Mouse (Mus musculus): ENCODE measurements around the gene Rnf135. TPM values are rescaled to one million over a fixed set of nuclear protein-coding genes. Genes with fewer than 3 reads are reported as not detected.

Gene Rnf135
- polyA plus RNA-seq, 1 experiment from 2014 or later: 2.0 TPM

GRCm38 (mm10) chr11:80155541-80155940 lies 28.1 kb upstream of the Rnf135 start:
- Histone ChIP-seq H3K27me3 (ENCODE audit: control insufficient read depth, insufficient read depth, low read length) (peaks cover 18% of the 10 kb centered on the region), H3K4me1 (ENCODE audit: control insufficient read depth, insufficient read depth, low read length) (no peaks in the 10 kb centered on the region), H3K9ac (replicated peaks; ENCODE audit: low read depth, low read length) (no peak overlapping the region), H3K36me3 (ENCODE audit: control insufficient read depth, insufficient read depth, low read length) (no peaks in the 10 kb centered on the region), H3K27ac (ENCODE audit: low read depth, low read length) (no peak overlapping the region), H3K4me3 (ENCODE audit: low read depth, low read length) (no peak overlapping the region), H3K4me2 (ENCODE audit: low read depth, low read length) (no peak overlapping the region), H3K9me3 (ENCODE audit: control insufficient read depth, low read length) (no peaks in the 10 kb centered on the region)
- WGBS: 87% methylated on average over 8 of the region's 8 CpGs
- no peak for ATAC-seq (ENCODE audit: low read depth)

DNA sequence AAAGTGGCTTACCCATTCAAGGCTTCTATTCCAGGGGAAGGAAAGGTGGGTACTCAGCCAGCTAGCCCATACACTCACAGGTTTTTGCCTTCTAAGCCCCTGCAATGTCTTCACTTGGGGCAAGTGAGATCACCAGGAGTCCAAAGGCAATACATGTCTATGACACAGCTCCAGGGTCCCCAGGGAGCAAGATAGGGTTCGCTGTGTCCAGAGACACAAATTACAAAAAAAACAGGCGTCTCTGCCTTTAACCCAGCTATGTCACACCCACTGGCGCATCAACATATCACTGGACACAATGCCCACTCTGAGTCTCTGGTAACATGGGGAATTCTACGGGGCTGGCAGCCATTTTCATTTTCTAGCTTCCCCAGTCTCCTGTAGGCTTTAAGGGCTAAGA lies 27.7 kb upstream of the Rnf135 start:
- H3K4me1 ChIP-seq (ENCODE audit: control insufficient read depth, insufficient read depth, low read length): no peaks in the 10 kb centered on the region
- no peak for ATAC-seq (ENCODE audit: low read depth)
- H3K4me3 ChIP-seq (ENCODE audit: low read depth, low read length): no peak overlapping the region
- H3K9ac ChIP-seq (replicated peaks; ENCODE audit: low read depth, low read length): no peak overlapping the region
- 84% methylated on average over 4 of the region's 4 CpGs for WGBS
- H3K4me2 ChIP-seq (ENCODE audit: low read depth, low read length): no peak overlapping the region
- H3K36me3 ChIP-seq (ENCODE audit: control insufficient read depth, insufficient read depth, low read length): no peaks in the 10 kb centered on the region
- H3K9me3 ChIP-seq (ENCODE audit: control insufficient read depth, low read length): no peaks in the 10 kb centered on the region
- no peak overlapping the region for H3K27ac ChIP-seq (ENCODE audit: low read depth, low read length)
- H3K27me3 ChIP-seq (ENCODE audit: control insufficient read depth, insufficient read depth, low read length): peaks cover 18% of the 10 kb centered on the region

DNA sequence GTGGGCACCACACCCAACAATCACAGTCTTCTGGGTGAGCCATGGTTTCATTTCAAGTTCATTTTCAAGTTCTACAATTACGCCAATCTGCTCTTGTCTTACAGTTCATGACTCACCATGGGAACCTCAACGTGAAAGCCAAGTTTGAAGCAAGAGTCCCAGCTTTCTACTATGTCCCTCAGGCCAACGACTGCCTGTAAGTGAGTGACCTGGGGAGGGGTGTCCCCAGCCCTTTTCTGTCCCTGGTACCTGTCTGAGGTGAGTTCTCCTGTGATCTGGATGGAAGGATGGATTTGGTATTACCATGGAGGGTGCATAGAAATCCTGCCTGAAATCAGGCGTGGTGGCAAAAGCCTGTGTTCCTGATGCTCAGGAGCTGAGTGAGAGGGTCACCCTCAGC lies 26.8 kb upstream of the Rnf135 start:
- no peak for ATAC-seq (ENCODE audit: low read depth)
- Histone ChIP-seq H3K4me3 (ENCODE audit: low read depth, low read length) (no peak overlapping the region), H3K9ac (replicated peaks; ENCODE audit: low read depth, low read length) (no peak overlapping the region), H3K36me3 (ENCODE audit: control insufficient read depth, insufficient read depth, low read length) (no peaks in the 10 kb centered on the region), H3K9me3 (ENCODE audit: control insufficient read depth, low read length) (no peaks in the 10 kb centered on the region), H3K4me2 (ENCODE audit: low read depth, low read length) (no peak overlapping the region), H3K27ac (ENCODE audit: low read depth, low read length) (no peak overlapping the region), H3K27me3 (ENCODE audit: control insufficient read depth, insufficient read depth, low read length) (peaks cover 18% of the 10 kb centered on the region), H3K4me1 (ENCODE audit: control insufficient read depth, insufficient read depth, low read length) (no peaks in the 10 kb centered on the region)
- WGBS: 86% methylated on average over 4 of the region's 4 CpGs

DNA sequence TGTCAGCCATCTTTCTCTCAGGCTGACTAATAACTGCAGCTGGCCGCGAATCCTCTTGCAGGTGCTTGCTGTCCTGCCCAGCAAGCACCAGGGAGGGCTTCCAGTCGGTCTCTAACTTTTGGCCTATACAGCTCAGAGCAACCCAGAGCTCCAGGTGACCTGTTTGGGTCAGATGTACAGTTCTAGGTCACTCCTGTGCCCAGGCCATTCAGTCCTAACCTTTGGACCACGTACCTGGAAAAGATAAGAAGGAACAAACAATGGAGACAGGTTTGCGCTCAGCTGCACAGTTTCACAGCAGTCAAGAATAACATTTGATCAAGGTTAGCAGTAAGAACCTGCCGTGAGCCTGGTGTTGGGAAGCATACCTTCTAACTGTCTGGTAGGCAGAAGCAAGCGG lies 24.6 kb upstream of the Rnf135 start:
- no peak for ATAC-seq (ENCODE audit: low read depth)
- H3K4me3 ChIP-seq (ENCODE audit: low read depth, low read length): no peak overlapping the region
- no peaks in the 10 kb centered on the region for H3K36me3 ChIP-seq (ENCODE audit: control insufficient read depth, insufficient read depth, low read length)
- H3K27me3 ChIP-seq (ENCODE audit: control insufficient read depth, insufficient read depth, low read length): peaks cover 13% of the 10 kb centered on the region
- no peak overlapping the region for H3K9ac ChIP-seq (replicated peaks; ENCODE audit: low read depth, low read length)
- WGBS: 89% methylated on average over 7 of the region's 7 CpGs
- H3K9me3 ChIP-seq (ENCODE audit: control insufficient read depth, low read length): no peaks in the 10 kb centered on the region
- H3K27ac ChIP-seq (ENCODE audit: low read depth, low read length): no peak overlapping the region
- no peak overlapping the region for H3K4me2 ChIP-seq (ENCODE audit: low read depth, low read length)
- H3K4me1 ChIP-seq (ENCODE audit: control insufficient read depth, insufficient read depth, low read length): no peaks in the 10 kb centered on the region

DNA sequence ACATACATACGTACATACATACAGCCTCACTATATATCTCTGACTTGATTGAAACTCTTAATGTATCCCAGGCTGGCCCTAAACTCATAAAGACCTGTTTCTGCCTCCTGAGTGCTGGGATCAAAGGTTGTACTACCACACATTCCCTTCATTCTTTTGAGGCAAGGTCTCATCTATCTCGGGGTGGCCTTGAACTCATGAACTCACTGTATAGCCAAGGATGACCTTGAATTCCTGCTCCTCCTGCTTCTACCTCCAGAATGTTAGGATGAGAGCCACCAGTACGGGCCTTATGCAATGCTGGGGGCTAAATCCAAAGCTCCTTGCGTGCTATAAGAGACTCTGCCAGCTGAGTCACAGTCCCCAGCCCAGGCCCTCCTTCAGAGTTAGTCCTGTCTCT lies 22.6 kb upstream of the Rnf135 start:
- WGBS: 80% methylated on average over 4 of the region's 4 CpGs
- Histone ChIP-seq H3K4me3 (ENCODE audit: low read depth, low read length) (no peak overlapping the region), H3K4me1 (ENCODE audit: control insufficient read depth, insufficient read depth, low read length) (no peaks in the 10 kb centered on the region), H3K9ac (replicated peaks; ENCODE audit: low read depth, low read length) (no peak overlapping the region), H3K27me3 (ENCODE audit: control insufficient read depth, insufficient read depth, low read length) (peaks cover under 1% of the 10 kb centered on the region; the same call in 1 of the 2 replicates), H3K36me3 (ENCODE audit: control insufficient read depth, insufficient read depth, low read length) (no peaks in the 10 kb centered on the region), H3K4me2 (ENCODE audit: low read depth, low read length) (no peak overlapping the region), H3K9me3 (ENCODE audit: control insufficient read depth, low read length) (no peaks in the 10 kb centered on the region), H3K27ac (ENCODE audit: low read depth, low read length) (no peak overlapping the region)
- no peak for ATAC-seq (ENCODE audit: low read depth)

DNA sequence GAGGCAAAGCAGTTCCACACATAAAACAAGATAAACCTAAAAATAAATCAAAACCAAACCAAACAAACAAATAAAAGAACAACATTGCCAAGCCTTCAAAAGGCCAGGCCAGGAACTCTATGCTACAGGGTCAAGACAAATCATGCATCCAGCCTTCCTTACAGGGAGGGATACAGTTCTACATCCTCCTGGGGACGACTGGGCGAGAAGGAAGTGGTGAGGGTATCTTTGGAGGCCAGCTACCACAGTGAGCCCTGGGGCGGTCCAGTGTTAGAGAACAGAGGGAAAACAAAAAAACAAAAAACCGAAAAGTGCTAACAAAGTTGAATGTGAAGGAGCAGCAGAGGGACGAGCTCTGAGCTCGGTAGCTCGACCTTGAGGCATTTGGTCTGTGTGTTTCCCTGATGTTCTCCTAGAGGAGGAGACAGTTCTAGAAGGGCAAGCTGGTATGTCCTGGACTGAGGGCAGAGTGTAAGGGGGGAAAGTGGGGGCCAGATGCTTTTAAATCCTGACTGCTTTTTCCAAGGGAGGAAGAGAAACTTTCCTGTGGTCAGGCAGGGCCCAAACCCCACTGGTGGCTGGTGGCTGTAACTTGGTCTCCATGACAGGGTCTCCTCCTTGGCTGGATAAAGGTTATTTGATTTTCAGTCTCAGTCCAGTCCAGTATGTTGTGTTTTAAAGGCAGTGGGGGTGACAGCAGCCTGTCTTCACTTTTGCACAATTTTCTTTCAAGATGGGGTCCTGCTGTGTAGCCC lies 20.1 kb upstream of the Rnf135 start:
- no peak overlapping the region for H3K4me3 ChIP-seq (ENCODE audit: low read depth, low read length)
- H3K36me3 ChIP-seq (ENCODE audit: control insufficient read depth, insufficient read depth, low read length): no peaks in the 10 kb centered on the region
- no peaks in the 10 kb centered on the region for H3K27me3 ChIP-seq (ENCODE audit: control insufficient read depth, insufficient read depth, low read length)
- no peak overlapping the region for H3K4me2 ChIP-seq (ENCODE audit: low read depth, low read length)
- no peak overlapping the region for H3K9ac ChIP-seq (replicated peaks; ENCODE audit: low read depth, low read length)
- H3K9me3 ChIP-seq (ENCODE audit: control insufficient read depth, low read length): no peaks in the 10 kb centered on the region
- H3K4me1 ChIP-seq (ENCODE audit: control insufficient read depth, insufficient read depth, low read length): no peaks in the 10 kb centered on the region
- H3K27ac ChIP-seq (ENCODE audit: low read depth, low read length): no peak overlapping the region
- ATAC-seq (ENCODE audit: low read depth): no peak
- WGBS: 70% methylated on average over 7 of the region's 7 CpGs

GRCm38 (mm10) chr11:80164224-80164623 lies 19.4 kb upstream of the Rnf135 start:
- H3K4me2 ChIP-seq (ENCODE audit: low read depth, low read length): no peak overlapping the region
- no peak overlapping the region for H3K27ac ChIP-seq (ENCODE audit: low read depth, low read length)
- H3K36me3 ChIP-seq (ENCODE audit: control insufficient read depth, insufficient read depth, low read length): no peaks in the 10 kb centered on the region
- H3K4me3 ChIP-seq (ENCODE audit: low read depth, low read length): no peak overlapping the region
- H3K27me3 ChIP-seq (ENCODE audit: control insufficient read depth, insufficient read depth, low read length): no peaks in the 10 kb centered on the region
- H3K9ac ChIP-seq (replicated peaks; ENCODE audit: low read depth, low read length): no peak overlapping the region
- H3K9me3 ChIP-seq (ENCODE audit: control insufficient read depth, low read length): no peaks in the 10 kb centered on the region
- H3K4me1 ChIP-seq (ENCODE audit: control insufficient read depth, insufficient read depth, low read length): no peaks in the 10 kb centered on the region
- 63% methylated on average over 2 of the region's 2 CpGs for WGBS
- ATAC-seq (ENCODE audit: low read depth): no peak

DNA sequence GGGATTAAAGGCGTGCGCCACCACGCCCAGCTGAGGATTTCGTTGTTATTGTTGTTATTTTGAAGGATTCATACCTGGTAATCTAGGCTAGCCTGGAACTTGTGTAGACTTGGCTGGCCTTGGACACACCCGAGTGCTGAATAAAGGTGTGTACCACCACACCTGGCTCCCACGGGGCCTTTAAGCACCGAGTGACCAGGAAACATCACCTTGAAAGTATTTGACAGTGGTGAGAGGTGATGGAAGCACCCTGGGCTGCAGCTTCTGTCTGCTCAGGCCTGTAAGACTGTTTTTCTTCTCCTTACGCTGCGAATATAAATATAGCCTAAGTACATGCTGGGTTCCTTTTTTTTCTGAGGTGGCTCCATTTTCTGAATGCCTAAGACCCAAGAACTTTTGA lies 15.5 kb upstream of the Rnf135 start:
- no peaks in the 10 kb centered on the region for H3K4me1 ChIP-seq (ENCODE audit: control insufficient read depth, insufficient read depth, low read length)
- WGBS: 90% methylated on average over 9 of the region's 9 CpGs
- no peak for ATAC-seq (ENCODE audit: low read depth)
- H3K9me3 ChIP-seq (ENCODE audit: control insufficient read depth, low read length): no peaks in the 10 kb centered on the region
- no peak overlapping the region for H3K9ac ChIP-seq (replicated peaks; ENCODE audit: low read depth, low read length)
- no peaks in the 10 kb centered on the region for H3K36me3 ChIP-seq (ENCODE audit: control insufficient read depth, insufficient read depth, low read length)
- no peak overlapping the region for H3K4me2 ChIP-seq (ENCODE audit: low read depth, low read length)
- H3K27ac ChIP-seq (ENCODE audit: low read depth, low read length): no peak overlapping the region
- no peak overlapping the region for H3K4me3 ChIP-seq (ENCODE audit: low read depth, low read length)
- no peaks in the 10 kb centered on the region for H3K27me3 ChIP-seq (ENCODE audit: control insufficient read depth, insufficient read depth, low read length)

DNA sequence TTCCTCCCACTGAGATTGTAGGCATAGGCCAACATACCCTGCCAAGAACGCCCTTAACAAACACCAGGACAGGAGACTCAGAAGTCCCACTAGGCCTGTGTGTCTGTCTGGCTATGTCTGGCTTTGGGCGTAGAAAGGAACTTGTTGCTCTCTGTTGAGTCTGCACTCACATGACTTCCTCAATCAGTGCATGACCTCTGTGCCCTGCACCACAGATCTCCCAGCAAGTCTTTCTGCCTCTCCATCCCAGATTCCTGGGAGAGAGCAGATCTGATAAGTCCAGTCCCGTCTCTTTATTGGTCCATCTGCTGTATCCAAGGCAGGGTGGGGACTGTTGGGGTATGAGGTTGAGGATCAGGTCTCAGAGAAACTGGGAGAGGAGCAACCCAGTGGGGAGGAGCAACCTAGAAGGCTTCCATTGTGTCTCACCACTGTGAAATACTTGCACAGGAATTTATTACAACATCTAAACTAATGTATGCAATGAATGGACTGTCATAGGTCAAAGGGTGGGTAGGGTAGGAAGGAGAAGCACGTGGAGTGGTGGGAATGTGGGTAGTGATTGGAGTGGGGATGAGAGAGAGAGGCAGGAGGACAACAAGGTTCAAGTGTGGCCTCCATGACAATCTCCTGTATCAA lies 14.9 kb upstream of the Rnf135 start:
- H3K27ac ChIP-seq (ENCODE audit: low read depth, low read length): no peak overlapping the region
- H3K9ac ChIP-seq (replicated peaks; ENCODE audit: low read depth, low read length): no peak overlapping the region
- H3K36me3 ChIP-seq (ENCODE audit: control insufficient read depth, insufficient read depth, low read length): no peaks in the 10 kb centered on the region
- H3K4me1 ChIP-seq (ENCODE audit: control insufficient read depth, insufficient read depth, low read length): no peaks in the 10 kb centered on the region
- no peaks in the 10 kb centered on the region for H3K27me3 ChIP-seq (ENCODE audit: control insufficient read depth, insufficient read depth, low read length)
- no peak overlapping the region for H3K4me2 ChIP-seq (ENCODE audit: low read depth, low read length)
- H3K4me3 ChIP-seq (ENCODE audit: low read depth, low read length): no peak overlapping the region
- ATAC-seq (ENCODE audit: low read depth): no peak
- WGBS: 71% methylated on average over 4 of the region's 4 CpGs
- no peaks in the 10 kb centered on the region for H3K9me3 ChIP-seq (ENCODE audit: control insufficient read depth, low read length)

Data from neural tube, embryonic 14.5 days (tissue).